Mouse (Mus musculus): Measurements from ENCODE around the gene Bbs12.

DNA sequence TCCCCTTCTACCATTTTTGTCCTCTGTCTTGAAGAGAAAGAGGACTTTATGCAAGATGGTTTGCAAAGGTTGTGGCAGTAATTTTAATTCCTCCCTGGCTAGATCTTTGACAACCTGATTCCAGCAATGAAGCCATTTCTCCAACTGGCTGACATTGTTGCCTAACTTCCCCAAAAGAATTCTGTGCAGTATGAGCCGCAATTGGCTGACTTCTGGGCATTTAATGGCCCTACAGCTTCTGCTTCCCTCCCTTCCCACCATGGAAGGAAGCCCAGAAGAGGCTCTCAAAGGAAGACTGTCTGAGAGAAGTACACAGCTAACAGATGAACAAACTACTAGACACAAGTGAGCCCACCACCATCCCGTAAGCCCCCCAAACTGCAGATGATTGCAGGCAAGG lies 23.1 kb upstream of the Bbs12 start:
- TF ChIP-seq E2F4 (IDR thresholded peaks at IDR 0.05; ENCODE audit: insufficient read depth) (no peak), MYOG (IDR thresholded peaks at IDR 0.05; ENCODE audit: control insufficient read depth in 1 of 3, insufficient read depth in 1 of 3, insufficient read length in 2 of 3, low read depth in 2 of 3) (no peak), TCF12 (IDR thresholded peaks at IDR 0.05; ENCODE audit: insufficient read depth, poor library complexity, severe bottlenecking) (no peak), MAX (IDR thresholded peaks at IDR 0.05; ENCODE audit: low read depth) (no peak), POLR2A (IDR thresholded peaks at IDR 0.05; ENCODE audit: insufficient read length, low read depth) (no peak), USF1 (IDR thresholded peaks at IDR 0.05; ENCODE audit: low read depth) (no peak), MYOD1 (IDR thresholded peaks at IDR 0.05; ENCODE audit: control insufficient read depth in 1 of 3, insufficient read length in 2 of 3, low read depth in 2 of 3) (no peak), TCF3 (IDR thresholded peaks at IDR 0.05; ENCODE audit: insufficient read length, low read depth) (no peak), POLR2AphosphoS2 (IDR thresholded peaks at IDR 0.05; ENCODE audit: insufficient read length, low read depth) (no peak), SRF (IDR thresholded peaks at IDR 0.05; ENCODE audit: control insufficient read depth, insufficient read length, low read depth) (no peak)

All from myocyte (in vitro differentiated cells).